Mouse (Mus musculus): ENCODE measurements around the gene Kras. TPM values are rescaled to one million over a fixed set of nuclear protein-coding genes. Genes with fewer than 3 reads are reported as not detected.

Kras gene
- polyA plus RNA-seq (2015; fragmentation: Nextera tagmentation; extraction: Ambion mirVana), result 90.5 and 98.6 TPM in 2 replicates

DNA sequence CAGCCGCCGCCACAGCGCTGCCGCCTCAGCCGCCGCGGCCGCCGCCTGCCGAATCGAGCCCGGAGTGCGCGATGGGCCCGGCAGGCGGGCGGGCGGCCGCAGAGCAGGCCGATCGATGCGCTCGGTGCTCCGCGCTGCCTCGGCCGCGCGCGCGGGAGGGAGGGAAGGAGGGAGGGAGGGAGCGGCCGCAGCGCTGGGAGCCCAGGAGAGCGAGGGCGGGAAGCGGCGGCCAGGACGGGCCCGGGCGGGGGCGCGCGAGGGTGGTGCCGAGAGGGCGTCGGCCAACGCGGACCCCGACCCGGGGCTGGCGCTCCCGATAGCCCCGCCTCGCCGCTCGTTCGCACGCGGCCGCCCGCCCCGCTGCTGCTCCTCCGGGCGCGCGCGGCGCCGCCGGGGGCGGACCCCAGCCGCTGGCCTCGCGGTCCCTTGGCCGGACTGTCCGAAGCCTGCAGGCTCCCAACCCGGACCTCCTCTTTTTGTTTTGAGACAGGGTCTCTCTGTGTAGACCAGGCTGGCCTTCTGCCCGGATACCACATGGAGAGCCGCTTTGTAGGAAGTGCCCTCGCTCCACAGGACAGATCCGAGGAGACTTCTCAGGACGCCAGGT is at the start of gene Kras:
Kras (minus strand) TSS at position 55 of the 607 bp plus-strand sequence.
- Histone ChIP-seq H3K27me3 (replicated peaks; ENCODE audit: insufficient read depth, low read length) (no peaks in the 10 kb centered on the region), H3K4me3 (ENCODE audit: low read depth, low read length) (peak within 1 kb of the TSS; percentile 97), H3K4me1 (ENCODE audit: insufficient read depth, low read depth, low read length) (peaks cover 9% of the 10 kb centered on the region; the same call in 1 of the 2 replicates), H3K36me3 (ENCODE audit: insufficient read depth, low read length) (no peaks in the 10 kb centered on the region), H3K4me2 (replicated peaks; ENCODE audit: low read depth, low read length) (peak within 1 kb of the TSS; percentile 80), H3K27ac (ENCODE audit: low read length) (peak within 1 kb of the TSS; percentile 95), H3K9me3 (ENCODE audit: low read length) (no peaks in the 10 kb centered on the region), H3K9ac (replicated peaks; ENCODE audit: low read depth) (peak within 1 kb of the TSS; percentile 89)
- DNase-seq (ENCODE audit: low spot score) (peak; percentile 96), ATAC-seq (peak; percentile 94)
- TF ChIP-seq CTCF (IDR thresholded peaks at IDR 0.05) (no peak), EP300 (IDR thresholded peaks at IDR 0.05) (no peak)
- under 1% methylated on average over 22 of the region's 83 CpGs for WGBS

DNA sequence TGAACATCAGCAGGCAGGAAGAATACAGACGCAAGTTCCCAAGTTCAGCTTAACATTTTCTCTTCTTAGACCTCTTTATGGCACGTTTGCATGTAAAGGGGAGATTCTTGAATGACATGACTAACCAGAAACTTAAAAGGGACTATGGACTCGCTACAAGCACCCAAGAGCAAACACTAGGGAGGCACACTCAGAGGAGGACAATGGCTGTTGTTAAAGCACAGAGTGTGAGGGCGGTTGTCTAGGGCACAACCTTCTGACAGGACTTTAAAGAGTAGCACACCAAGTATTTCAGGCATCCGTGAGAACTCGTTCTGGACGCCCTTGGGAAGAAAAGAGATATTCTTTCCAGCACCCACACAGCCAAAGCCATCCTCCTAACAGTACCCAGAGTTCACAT is 47.6 kb upstream of the Kras start:
- H3K4me3 ChIP-seq (ENCODE audit: low read depth, low read length), result no peak overlapping the region
- no peak overlapping the region for H3K4me2 ChIP-seq (replicated peaks; ENCODE audit: low read depth, low read length)
- no peaks in the 10 kb centered on the region; the same call in 1 of the 2 replicates for H3K4me1 ChIP-seq (ENCODE audit: insufficient read depth, low read depth, low read length)
- no peak for ATAC-seq
- no peaks in the 10 kb centered on the region for H3K9me3 ChIP-seq (ENCODE audit: low read length)
- DNase-seq (ENCODE audit: low spot score), result no peak
- no peak overlapping the region for H3K27ac ChIP-seq (ENCODE audit: low read length)
- no peaks in the 10 kb centered on the region for H3K27me3 ChIP-seq (replicated peaks; ENCODE audit: insufficient read depth, low read length)
- no peak for TF ChIP-seq CTCF (IDR thresholded peaks at IDR 0.05)
- no peak for TF ChIP-seq EP300 (IDR thresholded peaks at IDR 0.05)
- no peaks in the 10 kb centered on the region for H3K36me3 ChIP-seq (ENCODE audit: insufficient read depth, low read length)
- no peak overlapping the region for H3K9ac ChIP-seq (replicated peaks; ENCODE audit: low read depth)
- WGBS, result 64% methylated on average over 7 of the region's 7 CpGs

DNA sequence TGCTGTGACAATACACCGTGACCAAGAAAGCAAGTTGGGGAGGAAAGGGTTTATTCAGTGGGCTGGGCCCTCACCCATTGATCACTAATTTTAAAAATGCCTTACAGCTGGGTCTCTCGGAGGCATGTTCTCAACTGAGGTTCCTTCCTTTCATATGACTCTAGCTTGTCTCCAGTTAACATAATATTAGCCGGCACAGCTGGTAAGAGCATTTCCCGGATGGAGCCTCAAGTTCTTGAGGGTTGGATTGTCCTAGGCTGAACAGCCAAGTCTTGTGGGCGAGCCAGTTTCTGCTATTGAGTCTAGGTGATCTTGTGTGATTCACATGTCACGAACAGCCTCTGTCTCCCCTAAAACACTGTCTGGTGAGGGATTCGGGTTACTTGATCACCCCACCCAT is 46.9 kb upstream of the Kras start:
- DNase-seq (ENCODE audit: low spot score), result no peak
- Histone ChIP-seq H3K4me3 (ENCODE audit: low read depth, low read length) (no peak overlapping the region), H3K4me2 (replicated peaks; ENCODE audit: low read depth, low read length) (no peak overlapping the region), H3K36me3 (ENCODE audit: insufficient read depth, low read length) (no peaks in the 10 kb centered on the region), H3K27me3 (replicated peaks; ENCODE audit: insufficient read depth, low read length) (no peaks in the 10 kb centered on the region), H3K27ac (ENCODE audit: low read length) (no peak overlapping the region), H3K9ac (replicated peaks; ENCODE audit: low read depth) (no peak overlapping the region), H3K4me1 (ENCODE audit: insufficient read depth, low read depth, low read length) (no peaks in the 10 kb centered on the region; the same call in 1 of the 2 replicates), H3K9me3 (ENCODE audit: low read length) (no peaks in the 10 kb centered on the region)
- no peak for ATAC-seq
- TF ChIP-seq CTCF (IDR thresholded peaks at IDR 0.05) (no peak), EP300 (IDR thresholded peaks at IDR 0.05) (no peak)
- WGBS, result 72% methylated on average over 7 of the region's 7 CpGs

DNA sequence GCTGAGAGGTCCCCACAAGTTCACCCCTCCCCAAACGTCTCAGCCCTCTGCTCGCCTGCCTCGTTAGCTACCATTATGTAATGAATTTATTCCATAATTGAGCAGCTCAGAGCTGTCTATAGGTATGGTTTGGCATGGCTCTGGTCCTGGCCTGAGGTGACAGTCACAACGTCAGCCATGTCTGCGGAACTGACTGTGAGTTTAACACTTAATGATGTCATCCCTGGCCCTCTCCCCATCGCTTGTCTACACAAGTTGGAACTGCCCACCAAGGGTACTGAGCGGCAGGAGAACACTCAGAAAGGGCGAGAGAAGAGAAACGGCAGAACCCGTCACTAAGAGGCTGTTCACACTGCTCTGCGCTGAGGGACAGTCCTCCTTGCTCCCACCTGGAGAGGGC is 45.1 kb upstream of the Kras start:
- no peak overlapping the region for H3K4me3 ChIP-seq (ENCODE audit: low read depth, low read length)
- no peaks in the 10 kb centered on the region for H3K27me3 ChIP-seq (replicated peaks; ENCODE audit: insufficient read depth, low read length)
- H3K36me3 ChIP-seq (ENCODE audit: insufficient read depth, low read length), result no peaks in the 10 kb centered on the region
- H3K9me3 ChIP-seq (ENCODE audit: low read length), result no peaks in the 10 kb centered on the region
- H3K4me1 ChIP-seq (ENCODE audit: insufficient read depth, low read depth, low read length), result no peaks in the 10 kb centered on the region; the same call in 1 of the 2 replicates
- no peak for TF ChIP-seq EP300 (IDR thresholded peaks at IDR 0.05)
- TF ChIP-seq CTCF (IDR thresholded peaks at IDR 0.05), result no peak
- WGBS, result 51% methylated on average over 10 of the region's 11 CpGs
- H3K4me2 ChIP-seq (replicated peaks; ENCODE audit: low read depth, low read length), result no peak overlapping the region
- H3K27ac ChIP-seq (ENCODE audit: low read length), result no peak overlapping the region
- no peak overlapping the region for H3K9ac ChIP-seq (replicated peaks; ENCODE audit: low read depth)
- no peak for ATAC-seq
- no peak for DNase-seq (ENCODE audit: low spot score)

DNA sequence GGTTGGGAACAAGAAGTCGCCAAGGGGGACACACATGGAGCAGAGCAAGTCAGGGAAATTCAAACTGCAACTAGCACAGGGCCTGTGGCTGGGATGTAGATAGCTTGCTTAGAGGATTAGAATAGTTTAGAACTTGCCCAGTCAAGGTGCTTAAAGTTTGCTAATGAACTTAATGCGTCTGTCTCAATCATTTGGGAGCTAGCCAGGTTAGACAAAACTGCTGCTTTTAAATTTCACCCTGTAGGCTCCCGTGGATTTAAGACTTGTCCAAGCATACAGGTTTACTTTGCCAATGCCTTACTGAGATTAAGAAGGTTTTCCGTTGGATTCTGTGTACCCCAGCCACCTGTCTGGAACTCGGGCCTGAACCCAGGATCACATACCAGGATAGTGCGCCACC is 43.1 kb upstream of the Kras start:
- Histone ChIP-seq H3K27ac (ENCODE audit: low read length) (no peak overlapping the region), H3K4me2 (replicated peaks; ENCODE audit: low read depth, low read length) (no peak overlapping the region), H3K4me3 (ENCODE audit: low read depth, low read length) (no peak overlapping the region), H3K27me3 (replicated peaks; ENCODE audit: insufficient read depth, low read length) (no peaks in the 10 kb centered on the region), H3K36me3 (ENCODE audit: insufficient read depth, low read length) (no peaks in the 10 kb centered on the region), H3K9me3 (ENCODE audit: low read length) (no peaks in the 10 kb centered on the region), H3K4me1 (ENCODE audit: insufficient read depth, low read depth, low read length) (no peaks in the 10 kb centered on the region; the same call in 1 of the 2 replicates), H3K9ac (replicated peaks; ENCODE audit: low read depth) (no peak overlapping the region)
- TF ChIP-seq EP300 (IDR thresholded peaks at IDR 0.05) (no peak), CTCF (IDR thresholded peaks at IDR 0.05) (no peak)
- WGBS, result 69% methylated on average over 6 of the region's 6 CpGs
- ATAC-seq (no peak), DNase-seq (ENCODE audit: low spot score) (no peak)

DNA sequence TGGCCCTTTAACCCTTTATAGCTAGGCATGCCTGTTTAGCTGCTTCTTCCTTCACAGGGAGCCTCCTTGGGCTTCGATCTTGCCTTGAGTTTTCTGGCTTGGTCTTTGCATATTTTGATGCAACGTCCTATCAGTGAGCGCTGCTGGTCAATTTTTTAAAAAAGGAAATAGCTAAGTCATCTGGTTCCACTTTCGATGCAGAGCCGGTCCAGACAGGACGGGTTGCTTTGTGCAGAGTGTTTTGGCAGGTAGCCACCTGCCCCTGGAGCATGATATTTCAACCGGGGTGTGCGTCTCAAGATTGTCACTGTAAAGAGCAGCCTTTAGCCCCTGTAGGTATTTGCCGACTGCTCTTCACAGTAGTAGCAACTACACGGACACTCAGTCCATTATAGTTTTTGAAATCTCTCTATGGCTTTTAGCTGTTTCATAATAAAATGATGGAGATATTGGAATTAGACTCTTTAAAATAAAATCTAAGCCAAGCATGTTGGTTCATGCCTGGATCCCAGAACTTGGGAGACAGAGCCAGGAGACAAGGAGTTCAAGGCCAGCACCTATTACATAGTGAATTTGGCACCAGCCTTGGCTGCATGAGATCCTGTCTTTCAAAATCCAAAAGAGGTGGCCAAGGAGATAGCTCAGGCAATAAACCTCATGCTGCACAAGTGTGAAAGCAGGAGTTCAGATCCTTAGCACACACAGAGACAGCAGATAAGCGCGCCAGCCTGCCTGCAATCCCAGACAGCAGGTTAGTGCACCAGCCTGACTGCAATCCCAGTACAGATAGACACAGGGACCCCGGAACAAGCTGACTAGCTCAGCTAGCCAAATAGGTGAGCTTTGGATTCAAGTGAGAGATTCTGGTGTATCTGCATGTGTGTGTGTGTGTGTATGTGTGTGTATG is 41.6 kb upstream of the Kras start:
- no peak overlapping the region for H3K9ac ChIP-seq (replicated peaks; ENCODE audit: low read depth)
- no peaks in the 10 kb centered on the region for H3K27me3 ChIP-seq (replicated peaks; ENCODE audit: insufficient read depth, low read length)
- WGBS, result 40% methylated on average over 13 of the region's 13 CpGs
- 0 out of 2 replicates have a peak overlapping the region, but pooled peaks have one; percentile 3 for H3K4me3 ChIP-seq (ENCODE audit: low read depth, low read length)
- H3K4me1 ChIP-seq (ENCODE audit: insufficient read depth, low read depth, low read length), result no peaks in the 10 kb centered on the region
- DNase-seq (ENCODE audit: low spot score) (peak; percentile 49), ATAC-seq (no peak)
- H3K27ac ChIP-seq (ENCODE audit: low read length), result no peak overlapping the region
- no peak overlapping the region for H3K4me2 ChIP-seq (replicated peaks; ENCODE audit: low read depth, low read length)
- TF ChIP-seq EP300 (IDR thresholded peaks at IDR 0.05) (no peak), CTCF (IDR thresholded peaks at IDR 0.05) (no peak)
- no peaks in the 10 kb centered on the region for H3K36me3 ChIP-seq (ENCODE audit: insufficient read depth, low read length)
- no peaks in the 10 kb centered on the region for H3K9me3 ChIP-seq (ENCODE audit: low read length)
